Mouse (Mus musculus): ENCODE measurements around the gene Olfr807. TPM values are rescaled to one million over a fixed set of nuclear protein-coding genes. Genes with fewer than 3 reads are reported as not detected.

Olfr807 gene
- not detected in 2 replicates for polyA plus RNA-seq (2015; fragmentation: Nextera tagmentation; extraction: Ambion mirVana)

GRCm38 (mm10) chr10:129757693-129758092 lies at the start of gene Olfr807:
TSS of gene Olfr807 (minus strand) at chr10:129757793.
- no peak within 1 kb of the TSS for H3K4me3 ChIP-seq (replicated peaks)
- no peaks in the 10 kb centered on the region for H3K9me3 ChIP-seq
- H3K36me3 ChIP-seq: no peaks in the 10 kb centered on the region
- H3K4me2 ChIP-seq: no peak within 1 kb of the TSS
- no peaks in the 10 kb centered on the region for H3K4me1 ChIP-seq
- no peak within 1 kb of the TSS for H3K27ac ChIP-seq
- WGBS: 81% methylated on average over 1 of the region's 1 CpGs
- no peaks in the 10 kb centered on the region for H3K27me3 ChIP-seq (replicated peaks)
- no peak for ATAC-seq (ENCODE audit: insufficient read depth, low FRiP score, low read depth)
- H3K9ac ChIP-seq: no peak within 1 kb of the TSS

- H3K4me2 ChIP-seq: no peak within 1 kb of the TSS
- H3K27me3 ChIP-seq (replicated peaks): no peaks in the 10 kb centered on the region
- 79% methylated on average over 4 of the region's 4 CpGs for WGBS
- H3K27ac ChIP-seq: no peak within 1 kb of the TSS
- H3K4me1 ChIP-seq: no peaks in the 10 kb centered on the region
- H3K36me3 ChIP-seq: no peaks in the 10 kb centered on the region
- ATAC-seq (ENCODE audit: insufficient read depth, low FRiP score, low read depth): no peak
- H3K9me3 ChIP-seq: no peaks in the 10 kb centered on the region
- H3K4me3 ChIP-seq (replicated peaks): no peak within 1 kb of the TSS
- no peak within 1 kb of the TSS for H3K9ac ChIP-seq
Observed at GRCm38 (mm10) chr10:129804296-129804695, 46.7 kb upstream of the Olfr807 start, which contains the start of gene Olfr811. TSS of gene Olfr811 (minus strand) at chr10:129804396.

- Histone ChIP-seq H3K27me3 (replicated peaks) (no peaks in the 10 kb centered on the region), H3K36me3 (no peaks in the 10 kb centered on the region), H3K9me3 (no peaks in the 10 kb centered on the region), H3K4me3 (replicated peaks) (no peak within 1 kb of the TSS), H3K9ac (no peak within 1 kb of the TSS), H3K27ac (no peak within 1 kb of the TSS), H3K4me2 (no peak within 1 kb of the TSS), H3K4me1 (no peaks in the 10 kb centered on the region)
- ATAC-seq (ENCODE audit: insufficient read depth, low FRiP score, low read depth): no peak
Observed at GRCm38 (mm10) chr10:129794817-129795216, 37.2 kb upstream of the Olfr807 start, which contains the start of gene Olfr810. TSS of gene Olfr810 (minus strand) at chr10:129794917.

GRCm38 (mm10) chr10:129778123-129778522 lies 20.5 kb upstream of the Olfr807 start:
- H3K4me3 ChIP-seq (replicated peaks): no peak overlapping the region
- no peaks in the 10 kb centered on the region for H3K9me3 ChIP-seq
- H3K4me1 ChIP-seq: no peaks in the 10 kb centered on the region
- H3K36me3 ChIP-seq: no peaks in the 10 kb centered on the region
- ATAC-seq (ENCODE audit: insufficient read depth, low FRiP score, low read depth): no peak
- H3K27ac ChIP-seq: no peak overlapping the region
- H3K4me2 ChIP-seq: no peak overlapping the region
- H3K27me3 ChIP-seq (replicated peaks): no peaks in the 10 kb centered on the region
- H3K9ac ChIP-seq: no peak overlapping the region

- no peaks in the 10 kb centered on the region for H3K4me1 ChIP-seq
- ATAC-seq (ENCODE audit: insufficient read depth, low FRiP score, low read depth): no peak
- H3K36me3 ChIP-seq: no peaks in the 10 kb centered on the region
- H3K27ac ChIP-seq: no peak within 1 kb of the TSS
- no peaks in the 10 kb centered on the region for H3K9me3 ChIP-seq
- no peaks in the 10 kb centered on the region for H3K27me3 ChIP-seq (replicated peaks)
- H3K4me3 ChIP-seq (replicated peaks): no peak within 1 kb of the TSS
- no peak within 1 kb of the TSS for H3K9ac ChIP-seq
- H3K4me2 ChIP-seq: no peak within 1 kb of the TSS
Observed at GRCm38 (mm10) chr10:129774338-129774737, 16.7 kb upstream of the Olfr807 start, which contains the start of gene Olfr809. TSS of gene Olfr809 (plus strand) at chr10:129774638.

GRCm38 (mm10) chr10:129765182-129765581 lies 7.6 kb upstream of the Olfr807 start, which contains the start of gene Olfr808:
TSS of gene Olfr808 (plus strand) at chr10:129765482.
- 87% methylated on average over 1 of the region's 1 CpGs for WGBS
- H3K9me3 ChIP-seq: no peaks in the 10 kb centered on the region
- ATAC-seq (ENCODE audit: insufficient read depth, low FRiP score, low read depth): no peak
- H3K36me3 ChIP-seq: no peaks in the 10 kb centered on the region
- no peak within 1 kb of the TSS for H3K27ac ChIP-seq
- no peaks in the 10 kb centered on the region for H3K4me1 ChIP-seq
- no peak within 1 kb of the TSS for H3K4me3 ChIP-seq (replicated peaks)
- H3K27me3 ChIP-seq (replicated peaks): no peaks in the 10 kb centered on the region
- H3K9ac ChIP-seq: no peak within 1 kb of the TSS
- H3K4me2 ChIP-seq: no peak within 1 kb of the TSS

- no peaks in the 10 kb centered on the region for H3K27me3 ChIP-seq (replicated peaks)
- no peaks in the 10 kb centered on the region for H3K9me3 ChIP-seq
- no peak within 1 kb of the TSS for H3K27ac ChIP-seq
- H3K36me3 ChIP-seq: no peaks in the 10 kb centered on the region
- ATAC-seq (ENCODE audit: insufficient read depth, low FRiP score, low read depth): no peak
- H3K4me2 ChIP-seq: no peak within 1 kb of the TSS
- H3K4me3 ChIP-seq (replicated peaks): no peak within 1 kb of the TSS
- H3K9ac ChIP-seq: no peak within 1 kb of the TSS
- H3K4me1 ChIP-seq: no peaks in the 10 kb centered on the region
Observed at GRCm38 (mm10) chr10:129741821-129742220, 15.8 kb downstream of the Olfr807 start, which contains the start of gene Olfr806. TSS of gene Olfr806 (minus strand) at chr10:129741921.

GRCm38 (mm10) chr10:129729275-129729674 lies 28.3 kb downstream of the Olfr807 start, which contains the start of gene Olfr805:
TSS of gene Olfr805 (minus strand) at chr10:129729375.
- 96% methylated on average over 2 of the region's 2 CpGs for WGBS

More at GRCm38 (mm10) chr10:129729275-129729674, 28.3 kb downstream of the Olfr807 start, which contains the start of gene Olfr805:
- no peak within 1 kb of the TSS for H3K9ac ChIP-seq
- H3K27ac ChIP-seq: no peak within 1 kb of the TSS
- no peak for ATAC-seq (ENCODE audit: insufficient read depth, low FRiP score, low read depth)
- H3K9me3 ChIP-seq: no peaks in the 10 kb centered on the region
- H3K4me2 ChIP-seq: no peak within 1 kb of the TSS
- H3K4me1 ChIP-seq: no peaks in the 10 kb centered on the region
- H3K27me3 ChIP-seq (replicated peaks): no peaks in the 10 kb centered on the region
- no peaks in the 10 kb centered on the region for H3K36me3 ChIP-seq
- no peak within 1 kb of the TSS for H3K4me3 ChIP-seq (replicated peaks)

Small RNAs within 50 kb of the gene (microRNA-seq; reads per million reads assigned to microRNA genes)
- not detected for gene Gm24485

Other genes with a start within 250 kb of the Olfr807 start
- gene Olfr791, start 236.0 kb downstream of the Olfr807 start, polyA plus RNA-seq (2015; fragmentation: Nextera tagmentation; extraction: Ambion mirVana): not detected in 2 replicates
- gene Olfr792, start 218.6 kb downstream of the Olfr807 start, polyA plus RNA-seq (2015; fragmentation: Nextera tagmentation; extraction: Ambion mirVana): not detected in 2 replicates
- gene Olfr794, start 190.1 kb downstream of the Olfr807 start, polyA plus RNA-seq (2015; fragmentation: Nextera tagmentation; extraction: Ambion mirVana): not detected in 2 replicates
- not detected in 2 replicates for gene Olfr796, start 145.2 kb downstream of the Olfr807 start, polyA plus RNA-seq (2015; fragmentation: Nextera tagmentation; extraction: Ambion mirVana)
- not detected in 2 replicates for gene Olfr798, start 129.9 kb downstream of the Olfr807 start, polyA plus RNA-seq (2015; fragmentation: Nextera tagmentation; extraction: Ambion mirVana)
- not detected in 2 replicates for gene Olfr799, start 120.3 kb downstream of the Olfr807 start, polyA plus RNA-seq (2015; fragmentation: Nextera tagmentation; extraction: Ambion mirVana)
- not detected in 2 replicates for gene Olfr800, start 100.1 kb downstream of the Olfr807 start, polyA plus RNA-seq (2015; fragmentation: Nextera tagmentation; extraction: Ambion mirVana)
- not detected in 2 replicates for gene Olfr801, start 83.9 kb downstream of the Olfr807 start, polyA plus RNA-seq (2015; fragmentation: Nextera tagmentation; extraction: Ambion mirVana)
- not detected in 2 replicates for gene Olfr802, start 69.6 kb downstream of the Olfr807 start, polyA plus RNA-seq (2015; fragmentation: Nextera tagmentation; extraction: Ambion mirVana)
- not detected in 2 replicates for gene Olfr803, start 63.5 kb downstream of the Olfr807 start, polyA plus RNA-seq (2015; fragmentation: Nextera tagmentation; extraction: Ambion mirVana)
- not detected in 2 replicates for gene Olfr804, start 54.6 kb downstream of the Olfr807 start, polyA plus RNA-seq (2015; fragmentation: Nextera tagmentation; extraction: Ambion mirVana)
- not detected in 2 replicates for gene Olfr805, start 28.4 kb downstream of the Olfr807 start, polyA plus RNA-seq (2015; fragmentation: Nextera tagmentation; extraction: Ambion mirVana)
- gene Olfr806, start 15.9 kb downstream of the Olfr807 start, polyA plus RNA-seq (2015; fragmentation: Nextera tagmentation; extraction: Ambion mirVana): not detected in 2 replicates
- gene Olfr808, start 7.7 kb upstream of the Olfr807 start, polyA plus RNA-seq (2015; fragmentation: Nextera tagmentation; extraction: Ambion mirVana): not detected in 2 replicates
- not detected in 2 replicates for gene Olfr809, start 16.8 kb upstream of the Olfr807 start, polyA plus RNA-seq (2015; fragmentation: Nextera tagmentation; extraction: Ambion mirVana)
- gene Olfr810, start 37.1 kb upstream of the Olfr807 start, polyA plus RNA-seq (2015; fragmentation: Nextera tagmentation; extraction: Ambion mirVana): not detected in 2 replicates
- not detected in 2 replicates for gene Olfr811, start 46.6 kb upstream of the Olfr807 start, polyA plus RNA-seq (2015; fragmentation: Nextera tagmentation; extraction: Ambion mirVana)
- gene Olfr812, start 88.3 kb upstream of the Olfr807 start, polyA plus RNA-seq (2015; fragmentation: Nextera tagmentation; extraction: Ambion mirVana): not detected in 2 replicates
- gene Olfr813, start 97.6 kb upstream of the Olfr807 start, polyA plus RNA-seq (2015; fragmentation: Nextera tagmentation; extraction: Ambion mirVana): not detected in 2 replicates
- gene Olfr814, start 122.1 kb upstream of the Olfr807 start, polyA plus RNA-seq (2015; fragmentation: Nextera tagmentation; extraction: Ambion mirVana): not detected in 2 replicates
- not detected in 2 replicates for gene Olfr815, start 148.1 kb upstream of the Olfr807 start, polyA plus RNA-seq (2015; fragmentation: Nextera tagmentation; extraction: Ambion mirVana)
- gene Olfr816, start 157.8 kb upstream of the Olfr807 start, polyA plus RNA-seq (2015; fragmentation: Nextera tagmentation; extraction: Ambion mirVana): not detected in 2 replicates
- not detected in 2 replicates for gene Olfr818, start 191.3 kb upstream of the Olfr807 start, polyA plus RNA-seq (2015; fragmentation: Nextera tagmentation; extraction: Ambion mirVana)
- gene Olfr819, start 209.5 kb upstream of the Olfr807 start, polyA plus RNA-seq (2015; fragmentation: Nextera tagmentation; extraction: Ambion mirVana): not detected in 2 replicates
- gene Olfr247, start 218.3 kb upstream of the Olfr807 start, polyA plus RNA-seq (2015; fragmentation: Nextera tagmentation; extraction: Ambion mirVana): not detected in 2 replicates
- not detected in 2 replicates for gene Gm10310, start 227.3 kb upstream of the Olfr807 start, polyA plus RNA-seq (2015; fragmentation: Nextera tagmentation; extraction: Ambion mirVana)

Measured in stomach, embryonic 15.5 days (tissue).